Mouse (Mus musculus) intestine, embryonic 15.5 days (tissue): ENCODE measurements around the gene Mapk1ip1l. TPM values are rescaled to one million over a fixed set of nuclear protein-coding genes. Genes with fewer than 3 reads are reported as not detected.

Experiments used
- ATAC-seq: fragments of 200-750 bp; cut with Nextera tagmentation; 2 replicates; pipeline ENCODE4 v1.8.0; 2017; ENCODE audit warnings: moderate TSS enrichment, moderate library complexity
- H3K27ac ChIP-seq: fragments of 300-500 bp; sonication (generic); 2 replicates; pipeline ENCODE4 v1.5.1; 2015; ENCODE audit warnings: mild to moderate bottlenecking, inconsistent platforms
- H3K27me3 ChIP-seq: fragments of 300-500 bp; sonication (generic); replicated peaks from 2 replicates; pipeline ENCODE4 v1.6.1; 2015; ENCODE audit warnings: inconsistent platforms
- H3K36me3 ChIP-seq: fragments of 300-500 bp; sonication (generic); 2 replicates; pipeline ENCODE4 v1.6.1; 2015; ENCODE audit warnings: inconsistent platforms
- H3K4me1 ChIP-seq: fragments of 300-500 bp; sonication (generic); replicated peaks from 2 replicates; pipeline ENCODE4 v1.6.1; 2015; ENCODE audit warnings: inconsistent platforms
- H3K4me2 ChIP-seq: fragments of 300-500 bp; sonication (generic); replicated peaks from 2 replicates; pipeline ENCODE4 v1.6.1; 2015; ENCODE audit warnings: mild to moderate bottlenecking, inconsistent platforms
- H3K4me3 ChIP-seq: fragments of 300-500 bp; sonication (generic); replicated peaks from 2 replicates; pipeline ENCODE4 v1.5.1; 2015; ENCODE audit warnings: inconsistent platforms
- H3K9ac ChIP-seq: fragments of 300-500 bp; sonication (generic); 2 replicates; pipeline ENCODE4 v1.6.1; 2015; ENCODE audit warnings: inconsistent platforms
- H3K9me3 ChIP-seq: fragments of 300-500 bp; sonication (generic); 2 replicates; pipeline ENCODE4 v1.6.1; 2016; ENCODE audit warnings: inconsistent platforms
- WGBS: fragments of 180-500 bp; shearing (Covaris S2); methylation state at CpG from one replicate; pipeline ENCODE4 v1.1.7; 2015; 5-methylcytosine and 5-hydroxymethylcytosine counted together
- polyA plus RNA-seq: library from polyadenylated mRNA; unstranded; fragments of >200 nt; fragmentation: Nextera tagmentation; extraction: Ambion mirVana; gene quantifications from 2 replicates; pipeline ENCODE4 v1.2.1, GENCODE M21; 2015

Gene Mapk1ip1l
- 61.5 and 63.4 TPM in 2 replicates for polyA plus RNA-seq

DNA sequence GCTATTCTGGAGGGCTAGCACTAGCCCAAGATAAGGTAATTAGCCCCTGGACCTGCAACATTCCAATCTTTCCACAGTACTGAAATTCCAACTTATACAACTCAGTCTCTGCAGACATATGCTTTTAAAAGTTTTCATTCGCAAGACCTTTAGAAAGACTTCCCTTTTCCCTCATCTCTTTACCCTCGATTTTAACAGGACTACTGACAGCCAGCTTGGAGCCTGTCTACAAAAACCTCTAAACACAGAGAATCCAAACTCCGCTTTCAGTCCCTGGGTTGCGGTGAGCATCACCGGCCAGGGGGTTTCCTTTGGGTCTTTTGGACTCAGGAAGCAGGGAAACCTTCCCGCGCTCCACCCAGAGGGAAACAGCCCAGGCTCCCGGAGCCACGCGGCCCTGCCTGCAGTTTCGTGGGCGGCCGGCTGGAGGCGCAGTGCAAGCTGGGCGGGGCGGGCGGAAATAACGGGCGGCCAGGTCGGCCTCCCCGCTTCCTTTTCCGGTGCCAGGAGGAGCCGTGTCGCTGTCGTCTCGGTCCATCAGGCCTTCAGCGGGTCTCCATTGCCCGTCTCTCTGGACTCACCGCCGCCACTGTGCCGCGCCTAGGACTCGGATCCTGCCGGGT, at the start of gene Mapk1ip1l:
Gene Mapk1ip1l, plus strand, starts transcription at position 482 of the 623 bp plus-strand sequence.
- peak within 1 kb of the TSS; percentile 88 for H3K9ac ChIP-seq
- peak; percentile 85 for ATAC-seq
- peak within 1 kb of the TSS; percentile 74 for H3K4me3 ChIP-seq
- H3K36me3 ChIP-seq: no peaks in the 10 kb centered on the region
- under 1% methylated on average over 34 of the region's 34 CpGs for whole genome bisulfite sequencing
- H3K4me2 ChIP-seq: peak within 1 kb of the TSS; percentile 61
- H3K27me3 ChIP-seq: no peaks in the 10 kb centered on the region
- no peaks in the 10 kb centered on the region for H3K9me3 ChIP-seq
- peaks cover 11% of the 10 kb centered on the region; the same call in 1 of the 2 replicates for H3K4me1 ChIP-seq
- peak within 1 kb of the TSS; percentile 90 for H3K27ac ChIP-seq

DNA sequence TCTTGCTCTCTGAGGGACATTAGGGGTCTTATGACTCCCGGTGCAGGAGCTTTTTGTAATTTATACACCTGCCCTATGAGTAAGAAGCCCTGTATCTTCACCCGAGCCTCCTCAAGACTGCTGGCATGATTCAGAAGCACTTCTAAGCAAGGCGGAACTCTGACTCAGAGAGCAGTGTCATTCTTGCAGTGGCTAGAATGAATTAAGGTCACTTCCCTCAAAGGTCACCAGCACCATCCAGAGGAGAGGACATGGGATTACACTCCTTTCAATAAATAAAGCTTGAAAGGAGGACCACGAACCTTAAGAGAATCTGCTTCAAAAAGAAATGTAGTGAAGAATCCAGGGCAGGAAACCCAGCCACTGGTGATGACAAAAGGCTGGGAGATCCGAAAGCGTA, 48.2 kb upstream of the Mapk1ip1l start:
- ATAC-seq: no peak
- Histone ChIP-seq H3K4me1 (no peaks in the 10 kb centered on the region), H3K27ac (no peak overlapping the region), H3K9me3 (no peaks in the 10 kb centered on the region), H3K27me3 (no peaks in the 10 kb centered on the region), H3K36me3 (no peaks in the 10 kb centered on the region), H3K4me3 (no peak overlapping the region), H3K4me2 (no peak overlapping the region), H3K9ac (no peak overlapping the region)
- 84% methylated on average over 6 of the region's 6 CpGs for WGBS

DNA sequence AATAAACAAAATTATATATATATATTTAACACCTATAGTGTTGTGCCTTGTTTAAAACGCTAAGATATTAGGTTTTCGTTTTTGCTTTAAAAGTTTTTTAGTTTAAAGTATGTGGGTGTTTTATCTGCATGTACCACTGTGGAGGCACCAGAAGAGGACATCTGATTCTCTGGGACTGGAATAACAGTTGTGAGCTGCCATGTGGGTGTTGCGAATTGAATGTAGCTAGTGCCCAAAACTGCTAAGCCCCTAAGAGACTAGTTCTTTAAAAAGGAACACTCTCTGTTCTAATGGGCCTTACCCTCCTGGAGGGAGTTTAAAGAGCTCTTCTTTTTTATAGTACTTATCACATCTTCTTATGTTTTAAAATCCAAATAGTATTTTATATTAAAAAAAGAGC, 33.2 kb upstream of the Mapk1ip1l start:
- H3K4me1 ChIP-seq: no peaks in the 10 kb centered on the region
- ATAC-seq: no peak
- peaks cover 12% of the 10 kb centered on the region for H3K36me3 ChIP-seq
- H3K9me3 ChIP-seq: no peaks in the 10 kb centered on the region
- H3K9ac ChIP-seq: no peak overlapping the region
- H3K27me3 ChIP-seq: no peaks in the 10 kb centered on the region
- H3K4me2 ChIP-seq: no peak overlapping the region
- 95% methylated on average over 3 of the region's 3 CpGs for WGBS
- no peak overlapping the region for H3K27ac ChIP-seq
- H3K4me3 ChIP-seq: no peak overlapping the region

DNA sequence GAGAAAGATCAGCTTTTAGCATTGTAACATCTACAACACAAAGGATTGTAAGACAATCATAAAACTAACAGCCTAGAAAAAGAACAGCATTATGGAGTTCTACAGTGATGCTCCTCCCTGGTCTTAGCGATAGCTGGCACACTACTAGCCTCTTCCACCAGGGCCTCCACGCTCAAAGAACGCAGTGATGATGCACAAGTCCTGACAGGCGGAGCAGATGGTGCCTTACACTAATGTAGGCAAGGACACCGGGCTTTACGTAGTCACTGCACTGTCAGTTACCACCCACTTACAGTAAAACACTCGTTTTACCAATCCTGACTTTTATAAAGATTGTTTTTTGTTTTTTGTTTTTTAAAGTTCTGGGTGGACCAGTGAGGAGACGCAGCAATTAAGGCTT, 32.2 kb upstream of the Mapk1ip1l start:
- WGBS: 94% methylated on average over 8 of the region's 8 CpGs
- Histone ChIP-seq H3K27me3 (no peaks in the 10 kb centered on the region), H3K4me1 (no peaks in the 10 kb centered on the region), H3K9me3 (no peaks in the 10 kb centered on the region), H3K4me2 (no peak overlapping the region), H3K4me3 (no peak overlapping the region), H3K36me3 (peaks cover 12% of the 10 kb centered on the region), H3K9ac (no peak overlapping the region), H3K27ac (no peak overlapping the region)
- no peak for ATAC-seq

DNA sequence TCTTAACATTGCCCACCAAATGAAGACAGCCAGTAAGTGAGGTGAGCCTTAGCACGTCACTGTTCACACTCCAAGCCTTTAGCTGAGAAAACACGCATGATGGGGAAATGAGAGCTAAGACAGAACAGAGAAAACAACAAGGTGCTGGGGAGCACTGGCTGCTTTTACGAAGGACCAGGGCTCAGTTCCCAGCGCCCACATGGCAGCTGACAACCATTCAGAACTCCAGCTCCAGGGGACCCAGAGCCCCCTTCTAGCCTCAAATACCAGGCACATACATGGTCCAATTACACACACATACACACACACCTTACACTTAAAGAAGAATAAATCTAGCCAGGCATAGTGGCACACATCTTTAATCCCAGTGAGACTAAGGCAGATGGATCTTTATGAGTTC, 29.0 kb upstream of the Mapk1ip1l start:
- Histone ChIP-seq H3K27ac (no peak overlapping the region), H3K4me3 (no peak overlapping the region), H3K36me3 (peaks cover 9% of the 10 kb centered on the region), H3K4me1 (no peaks in the 10 kb centered on the region), H3K27me3 (no peaks in the 10 kb centered on the region), H3K4me2 (no peak overlapping the region), H3K9me3 (no peaks in the 10 kb centered on the region), H3K9ac (no peak overlapping the region)
- 89% methylated on average over 4 of the region's 4 CpGs for WGBS
- ATAC-seq: no peak

DNA sequence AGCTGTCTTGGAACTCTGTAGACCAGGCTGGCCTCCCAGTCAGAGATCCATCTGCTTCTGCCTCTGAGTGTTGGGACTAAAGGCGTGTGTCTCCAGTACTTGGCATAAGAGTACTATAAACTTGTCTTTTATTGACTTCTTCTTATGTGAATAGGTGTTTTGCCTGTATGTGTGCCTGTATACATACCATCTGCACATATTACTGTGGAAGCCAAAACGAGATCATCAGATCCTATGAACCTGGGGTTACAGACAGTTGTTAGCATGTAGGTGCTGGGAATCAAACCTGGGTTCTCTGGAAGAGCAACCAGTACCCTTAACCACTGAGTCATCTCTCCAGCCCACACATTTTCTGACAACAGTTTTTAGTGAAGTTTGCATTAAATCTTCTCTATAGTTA, 28.4 kb upstream of the Mapk1ip1l start:
- 94% methylated on average over 2 of the region's 2 CpGs for WGBS
- no peak for ATAC-seq
- no peak overlapping the region for H3K4me2 ChIP-seq
- H3K9ac ChIP-seq: no peak overlapping the region
- no peak overlapping the region for H3K4me3 ChIP-seq
- H3K27me3 ChIP-seq: no peaks in the 10 kb centered on the region
- no peaks in the 10 kb centered on the region for H3K4me1 ChIP-seq
- H3K27ac ChIP-seq: no peak overlapping the region
- no peaks in the 10 kb centered on the region for H3K9me3 ChIP-seq
- peaks cover 9% of the 10 kb centered on the region for H3K36me3 ChIP-seq

DNA sequence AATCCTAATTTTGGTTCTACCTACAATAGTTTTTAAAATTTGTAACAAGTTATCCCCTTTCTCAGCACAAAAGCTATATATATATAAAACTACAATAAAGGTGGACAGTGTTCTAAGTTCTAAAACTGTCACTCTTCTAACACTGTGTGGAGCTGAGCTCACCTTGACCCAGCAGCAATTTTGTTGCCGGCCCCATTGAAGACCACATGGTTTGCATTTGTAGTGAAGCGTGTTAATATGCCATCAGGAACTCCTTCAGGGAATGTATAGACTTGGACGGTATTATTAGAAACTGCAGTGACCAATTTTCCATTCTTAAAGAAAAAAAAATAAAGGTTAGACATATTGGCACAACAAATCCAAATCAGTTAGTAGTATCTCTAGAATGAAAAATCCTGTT, 24.3 kb upstream of the Mapk1ip1l start:
- H3K9me3 ChIP-seq: no peaks in the 10 kb centered on the region
- H3K4me3 ChIP-seq: no peak overlapping the region
- ATAC-seq: no peak
- no peak overlapping the region for H3K4me2 ChIP-seq
- H3K36me3 ChIP-seq: peaks cover 4% of the 10 kb centered on the region; the same call in 1 of the 2 replicates
- H3K4me1 ChIP-seq: 0 out of 2 replicates have a peak, but pooled peaks cover 4% of the 10 kb centered on the region
- no peaks in the 10 kb centered on the region for H3K27me3 ChIP-seq
- 89% methylated on average over 3 of the region's 3 CpGs for whole genome bisulfite sequencing
- H3K9ac ChIP-seq: no peak overlapping the region
- H3K27ac ChIP-seq: no peak overlapping the region

DNA sequence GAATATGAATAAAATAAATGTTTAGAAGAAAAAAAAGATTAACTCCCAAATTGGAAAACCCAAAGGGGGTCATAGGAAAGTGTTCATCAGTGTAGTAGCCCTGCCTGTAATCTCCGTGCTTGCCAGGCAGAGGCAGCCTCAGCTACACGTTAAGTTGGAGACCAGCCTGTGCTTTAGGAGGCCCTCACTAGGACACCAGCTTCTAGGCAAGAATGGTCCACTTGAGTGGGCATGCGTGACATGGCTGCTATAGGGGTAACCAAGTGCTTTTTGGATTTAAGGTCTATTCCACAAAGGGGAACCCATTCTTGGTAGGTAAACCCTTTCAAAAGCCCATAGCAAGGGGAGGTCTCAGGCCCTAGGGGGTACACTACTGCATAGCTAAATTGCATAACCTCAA, 22.6 kb upstream of the Mapk1ip1l start:
- ATAC-seq: no peak
- no peaks in the 10 kb centered on the region for H3K27me3 ChIP-seq
- H3K27ac ChIP-seq: no peak overlapping the region
- H3K4me1 ChIP-seq: 0 out of 2 replicates have a peak, but pooled peaks cover 4% of the 10 kb centered on the region
- H3K9ac ChIP-seq: peak overlapping the region; percentile 83; the same call in 1 of the 2 replicates
- H3K4me3 ChIP-seq: peak overlapping the region; percentile 81
- no peaks in the 10 kb centered on the region for H3K9me3 ChIP-seq
- peak overlapping the region; percentile 75 for H3K4me2 ChIP-seq
- H3K36me3 ChIP-seq: no peaks in the 10 kb centered on the region
- 22% methylated on average over 3 of the region's 3 CpGs for WGBS

DNA sequence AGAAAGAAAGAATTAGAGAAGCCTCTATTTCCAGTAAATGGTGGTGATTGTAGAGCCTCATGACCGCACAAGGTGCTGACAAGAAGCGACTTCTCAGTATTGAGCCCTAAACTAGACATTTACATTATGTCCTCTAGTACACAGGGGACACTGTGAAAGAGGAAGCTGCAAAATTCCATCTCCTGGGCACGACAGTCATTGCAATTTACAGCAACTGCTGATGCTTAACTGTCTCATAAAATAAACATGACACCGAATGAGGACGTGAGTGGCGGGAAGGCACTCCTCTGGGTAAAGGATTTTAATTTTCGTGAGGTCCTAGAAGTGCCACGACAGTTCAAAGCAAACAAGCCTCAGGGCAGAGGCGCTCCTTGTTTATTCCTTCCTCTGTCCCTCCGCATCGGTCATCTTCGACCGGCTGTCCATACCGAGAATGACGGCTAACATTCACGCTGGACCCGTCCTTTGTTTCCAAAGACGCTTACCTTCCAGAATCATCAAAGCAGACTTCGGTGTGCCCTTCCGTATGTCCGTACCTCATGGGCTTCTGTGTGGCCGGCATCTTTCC, 21.9 kb upstream of the Mapk1ip1l start:
- Histone ChIP-seq H3K4me2 (peak overlapping the region; percentile 75), H3K9me3 (no peaks in the 10 kb centered on the region), H3K9ac (peak overlapping the region; percentile 83), H3K4me1 (0 out of 2 replicates have a peak, but pooled peaks cover 4% of the 10 kb centered on the region), H3K4me3 (peak overlapping the region; percentile 81), H3K27ac (peak overlapping the region; percentile 97), H3K36me3 (no peaks in the 10 kb centered on the region), H3K27me3 (no peaks in the 10 kb centered on the region)
- 2% methylated on average over 22 of the region's 22 CpGs for WGBS
- ATAC-seq: peak; percentile 18; the same call in 1 of the 2 replicates

DNA sequence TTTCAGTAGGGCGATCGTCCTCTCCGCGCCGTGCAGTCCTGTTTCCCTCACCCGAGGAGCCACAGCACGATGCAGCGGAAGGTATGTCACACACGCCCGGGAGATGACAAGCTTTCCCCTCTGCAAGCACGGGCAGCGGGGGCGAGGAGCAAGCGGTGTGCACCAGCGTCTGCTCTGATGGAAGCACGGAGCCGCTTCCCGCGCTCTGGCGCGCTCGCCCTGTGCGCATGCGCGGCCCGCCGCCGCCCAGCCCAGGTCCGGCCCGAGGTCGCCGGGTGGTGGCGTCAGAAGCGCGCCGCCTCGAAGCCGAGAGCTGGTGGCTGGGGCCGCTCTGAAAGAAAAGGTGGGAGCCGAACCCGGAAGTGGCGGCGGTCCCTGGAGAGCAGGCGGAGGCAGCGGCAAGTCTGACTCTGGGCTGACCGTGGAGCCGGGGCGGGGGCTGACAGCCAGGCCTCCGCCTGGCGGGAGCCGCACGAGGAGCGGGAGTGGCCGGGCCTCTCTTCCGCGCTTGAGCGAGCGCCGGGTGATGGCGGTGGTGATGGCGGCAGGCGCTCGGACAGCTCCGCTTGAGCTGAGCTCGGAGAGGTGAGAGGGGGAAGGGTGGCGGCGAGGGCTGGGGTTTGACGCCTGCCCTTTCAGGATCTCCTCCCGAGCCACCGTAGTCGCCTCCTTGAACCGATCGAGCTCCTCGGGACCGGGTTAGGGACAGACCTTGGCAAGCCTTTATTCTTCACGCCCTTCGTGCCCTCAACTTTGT, 21.3 kb upstream of the Mapk1ip1l start, which contains the start of the genes Wdhd1 and Socs4:
Gene Wdhd1, minus strand, starts transcription at position 221 of the 757 bp plus-strand sequence.
Gene Socs4, plus strand, starts transcription at position 295 of the 757 bp plus-strand sequence.
- Histone ChIP-seq H3K27me3 (no peaks in the 10 kb centered on the region), H3K27ac (peak within 1 kb of the TSS; percentile 97), H3K9ac (peak within 1 kb of the TSS; percentile 83), H3K9me3 (no peaks in the 10 kb centered on the region), H3K4me3 (peak within 1 kb of the TSS; percentile 81), H3K4me2 (peak within 1 kb of the TSS; percentile 75), H3K36me3 (no peaks in the 10 kb centered on the region), H3K4me1 (0 out of 2 replicates have a peak, but pooled peaks cover 4% of the 10 kb centered on the region)
- WGBS: under 1% methylated on average over 75 of the region's 77 CpGs
- peak; percentile 98 for ATAC-seq

DNA sequence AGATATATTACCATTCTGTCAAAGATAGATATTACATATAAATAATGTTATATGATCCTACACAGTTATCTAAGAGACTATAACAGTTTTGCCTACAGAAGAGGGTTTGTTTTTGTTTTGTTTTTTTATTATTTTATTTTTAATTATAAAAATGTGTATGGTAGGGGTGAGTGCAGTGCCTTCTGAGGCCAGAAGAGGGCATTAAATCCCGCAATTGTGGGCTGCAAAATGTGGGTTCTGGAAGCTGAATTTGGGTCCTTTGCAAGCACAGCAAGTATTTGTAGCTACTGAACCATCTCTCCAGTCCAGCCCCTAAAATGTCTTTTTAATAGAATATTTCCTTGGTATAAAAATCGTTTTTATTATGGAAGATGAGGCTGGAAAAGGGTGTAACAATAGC, 19.0 kb upstream of the Mapk1ip1l start:
- Histone ChIP-seq H3K27ac (no peak overlapping the region), H3K36me3 (no peaks in the 10 kb centered on the region), H3K4me2 (no peak overlapping the region), H3K4me3 (no peak overlapping the region), H3K27me3 (no peaks in the 10 kb centered on the region), H3K9me3 (no peaks in the 10 kb centered on the region), H3K4me1 (0 out of 2 replicates have a peak, but pooled peaks cover 4% of the 10 kb centered on the region), H3K9ac (no peak overlapping the region)
- ATAC-seq: no peak
- 78% methylated on average over 2 of the region's 2 CpGs for WGBS

DNA sequence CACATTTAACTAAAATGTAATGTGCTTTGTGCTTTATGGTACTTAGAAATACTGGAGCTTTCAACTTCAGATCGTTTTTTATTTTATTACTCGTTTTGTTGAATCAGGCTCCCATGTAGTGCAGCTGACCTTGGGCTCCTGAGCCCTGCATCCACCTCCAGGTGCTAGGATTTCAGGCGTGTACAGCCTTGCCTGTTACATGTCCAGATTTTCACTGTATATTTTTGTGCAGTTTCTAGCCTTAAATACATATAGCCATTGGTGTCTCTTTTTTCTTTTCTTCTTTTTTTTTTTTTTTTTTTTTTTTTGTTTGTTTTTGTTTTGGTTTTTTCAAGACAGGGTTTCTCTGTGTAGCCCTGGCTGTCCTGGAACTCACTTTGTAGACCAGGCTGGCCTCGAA, 16.5 kb upstream of the Mapk1ip1l start:
- no peak for ATAC-seq
- Histone ChIP-seq H3K27ac (no peak overlapping the region), H3K9me3 (no peaks in the 10 kb centered on the region), H3K4me2 (no peak overlapping the region), H3K4me3 (no peak overlapping the region), H3K36me3 (no peaks in the 10 kb centered on the region), H3K9ac (no peak overlapping the region), H3K27me3 (no peaks in the 10 kb centered on the region), H3K4me1 (0 out of 2 replicates have a peak, but pooled peaks cover 4% of the 10 kb centered on the region)
- WGBS: 87% methylated on average over 4 of the region's 4 CpGs
